Mouse (Mus musculus): ENCODE data around the gene Gabarapl1.

DNA sequence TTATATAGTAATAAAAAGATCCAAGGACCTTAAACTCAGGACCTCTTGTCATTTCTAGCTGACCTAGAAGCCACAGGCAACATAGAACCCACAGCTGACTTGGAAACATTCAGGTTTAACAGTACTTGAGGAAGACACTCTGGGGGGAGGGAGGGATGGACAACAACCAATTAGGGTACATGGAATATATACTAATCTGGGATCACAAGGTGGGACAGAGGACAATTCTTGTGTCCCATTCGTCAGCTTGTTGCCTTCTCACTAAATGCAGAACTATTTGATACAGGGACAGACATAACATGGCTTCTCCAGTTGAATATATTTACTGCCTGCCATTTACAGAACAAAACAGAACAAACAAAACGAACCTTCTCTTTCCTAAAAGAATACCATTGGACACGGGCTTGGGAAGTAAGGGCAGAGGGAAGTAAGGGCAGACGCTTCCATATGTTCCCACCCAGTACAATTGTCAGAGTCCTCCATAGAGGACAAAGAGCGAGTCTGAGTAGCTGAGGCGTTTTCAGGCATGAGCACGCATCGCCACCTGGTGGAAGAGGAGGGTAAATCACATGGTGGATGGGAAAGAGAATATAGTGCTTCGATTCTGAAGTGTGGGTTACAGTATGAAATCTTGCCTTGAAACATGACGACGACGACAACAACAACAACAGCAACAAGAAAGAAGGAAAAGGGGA lies 26.1 kb downstream of the Gabarapl1 start:
- TF ChIP-seq POLR2A (IDR thresholded peaks at IDR 0.05; ENCODE audit: insufficient read length, low read depth): no peak
- no peak for TF ChIP-seq CEBPB (IDR thresholded peaks at IDR 0.05; ENCODE audit: insufficient read depth, poor library complexity, severe bottlenecking)
- no peak for TF ChIP-seq TCF12 (IDR thresholded peaks at IDR 0.05; ENCODE audit: insufficient read depth, poor library complexity, severe bottlenecking)
- TF ChIP-seq MAX (IDR thresholded peaks at IDR 0.05; ENCODE audit: low read depth): peak; percentile 34
- TF ChIP-seq MYOG (IDR thresholded peaks at IDR 0.05; ENCODE audit: control insufficient read depth in 1 of 3, insufficient read depth in 1 of 3, insufficient read length in 2 of 3, low read depth in 2 of 3): no peak
- TF ChIP-seq POLR2AphosphoS2 (IDR thresholded peaks at IDR 0.05; ENCODE audit: insufficient read length, low read depth): no peak
- TF ChIP-seq USF1 (IDR thresholded peaks at IDR 0.05; ENCODE audit: low read depth): peak; percentile 58
- TF ChIP-seq SRF (IDR thresholded peaks at IDR 0.05; ENCODE audit: control insufficient read depth, insufficient read length, low read depth): no peak
- TF ChIP-seq MYOD1 (IDR thresholded peaks at IDR 0.05; ENCODE audit: control insufficient read depth in 1 of 3, insufficient read length in 2 of 3, low read depth in 2 of 3): no peak
- no peak for TF ChIP-seq REST (IDR thresholded peaks at IDR 0.05; ENCODE audit: insufficient read depth, insufficient read length)
- TF ChIP-seq E2F4 (IDR thresholded peaks at IDR 0.05; ENCODE audit: insufficient read depth): no peak
- no peak for TF ChIP-seq TCF3 (IDR thresholded peaks at IDR 0.05; ENCODE audit: insufficient read length, low read depth)

Measured in myocyte (in vitro differentiated cells).